Mouse (Mus musculus): Measurements from ENCODE around the gene Fdxr.

DNA sequence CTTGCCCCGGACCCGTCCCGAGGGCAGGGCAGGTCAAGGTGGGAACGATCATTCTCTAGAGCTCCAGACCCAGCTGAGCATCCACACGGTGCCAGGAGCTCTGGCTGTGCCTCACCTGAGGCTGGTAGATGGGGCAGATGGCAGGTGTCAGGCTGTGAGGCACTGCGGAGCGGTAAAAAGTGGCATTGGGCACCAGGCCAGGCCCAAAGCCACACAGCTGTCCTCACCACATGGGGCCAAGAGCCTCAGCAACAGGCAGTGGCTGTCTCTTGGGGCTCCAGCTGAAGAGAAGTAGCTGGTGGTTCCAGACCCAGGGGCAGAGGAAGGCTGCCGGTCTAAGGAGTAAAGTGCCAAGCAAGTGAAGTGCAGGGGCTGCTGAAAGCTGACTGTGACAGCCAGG lies 30.5 kb downstream of the Fdxr start:
- TF ChIP-seq USF1 (IDR thresholded peaks at IDR 0.05; ENCODE audit: low read depth), result no peak
- no peak for TF ChIP-seq POLR2A (IDR thresholded peaks at IDR 0.05; ENCODE audit: insufficient read length, low read depth)
